Mouse (Mus musculus) hindbrain, postnatal 0 days (tissue): ENCODE data around the gene Tmem201. TPM values are rescaled to one million over a fixed set of nuclear protein-coding genes. Genes with fewer than 3 reads are reported as not detected.

Experiments used
- ATAC-seq: fragments of 200-750 bp; cut with Nextera tagmentation; 2 replicates; pipeline ENCODE4 v1.8.0; 2017; ENCODE audit warnings: mild to moderate bottlenecking, moderate TSS enrichment, moderate library complexity
- DNase-seq: peaks from one replicate; pipeline ENCODE4 v3.0.0-alpha.2; 2015; ENCODE audit warnings: low spot score
- H3K27ac ChIP-seq: fragments of 300-500 bp; sonication (generic); 2 replicates; pipeline ENCODE4 v1.5.1; 2014; ENCODE audit warnings: mild to moderate bottlenecking
- H3K27me3 ChIP-seq: fragments of 300-500 bp; sonication (generic); 2 replicates; pipeline ENCODE4 v1.6.1; 2014; ENCODE audit warnings: low read length, mixed read lengths; ENCODE audit not compliant: insufficient read depth
- H3K36me3 ChIP-seq: fragments of 300-500 bp; sonication (generic); 2 replicates; pipeline ENCODE4 v1.6.1; 2014; ENCODE audit warnings: low read length, mixed read lengths; ENCODE audit not compliant: insufficient read depth
- H3K4me1 ChIP-seq: fragments of 300-500 bp; sonication (generic); 2 replicates; pipeline ENCODE4 v1.6.1; 2014; ENCODE audit warnings: antibody characterized with exemption, low read length, mixed read lengths; ENCODE audit not compliant: insufficient read depth
- H3K4me2 ChIP-seq: fragments of 300-500 bp; sonication (generic); 2 replicates; pipeline ENCODE4 v1.6.1; 2014; ENCODE audit warnings: low read depth, mild to moderate bottlenecking, low read length, moderate library complexity, mixed read lengths
- H3K4me3 ChIP-seq: fragments of 300-500 bp; sonication (generic); 2 replicates; pipeline ENCODE4 v1.5.1; 2014; ENCODE audit warnings: low read length
- H3K9ac ChIP-seq: fragments of 300-500 bp; sonication (generic); replicated peaks from 2 replicates; pipeline ENCODE4 v1.6.1; 2014; ENCODE audit warnings: mild to moderate bottlenecking, low read length, moderate library complexity, mixed read lengths
- H3K9me3 ChIP-seq: fragments of 300-500 bp; sonication (generic); 2 replicates; pipeline ENCODE4 v1.6.1; 2016; ENCODE audit warnings: low read length, mixed read lengths
- CTCF ChIP-seq: IDR thresholded peaks from 2 replicates; pipeline ENCODE4 v1.5.1; 2016; ENCODE audit warnings: antibody characterized with exemption, control low read depth, low read depth
- WGBS: fragments of 180-500 bp; shearing (Covaris S2); extraction: QIAGEN DNeasy Blood & Tissue Kit; methylation state at CpG from one replicate; pipeline ENCODE4 v1.1.7; 2014; 5-methylcytosine and 5-hydroxymethylcytosine counted together
- polyA plus RNA-seq: library from polyadenylated mRNA; unstranded; fragments of >200 nt; fragmentation: Nextera tagmentation; extraction: Ambion mirVana; gene quantifications from 2 replicates; pipeline ENCODE4 v1.2.1, GENCODE M21; 2015
- total RNA-seq: library from RNA; depleted of rRNA; stranded (reverse); fragments of >200 nt; gene quantifications from 2 replicates; pipeline ENCODE4 v1.2.3, GENCODE M21; 2014

Tmem201 gene
- total and polyA plus RNA-seq, 2 experiments from 2014 or later = 44.7 to 69.8 TPM

- H3K27me3 ChIP-seq = no peaks in the 10 kb centered on the region
- H3K4me1 ChIP-seq = peaks cover 9% of the 10 kb centered on the region; the same call in 1 of the 2 replicates
- H3K4me2 ChIP-seq = no peak overlapping the region
- DNase-seq (no peak), ATAC-seq (no peak)
- no peak overlapping the region for H3K27ac ChIP-seq
- H3K9ac ChIP-seq = no peak overlapping the region
- no peak for TF ChIP-seq CTCF
- H3K9me3 ChIP-seq = no peaks in the 10 kb centered on the region
- WGBS = 78% methylated on average over 9 of the region's 9 CpGs
- H3K36me3 ChIP-seq = no peaks in the 10 kb centered on the region
- H3K4me3 ChIP-seq = no peak overlapping the region
Measured at GRCm38 (mm10) chr4:149777126-149777525, 39.3 kb upstream of the Tmem201 start.

GRCm38 (mm10) chr4:149775760-149776362 is 38.0 kb upstream of the Tmem201 start:
- H3K27me3 ChIP-seq = no peaks in the 10 kb centered on the region
- peaks cover 11% of the 10 kb centered on the region; the same call in 1 of the 2 replicates for H3K4me1 ChIP-seq
- 30% methylated on average over 8 of the region's 8 CpGs for WGBS
- H3K4me3 ChIP-seq = no peak overlapping the region
- ATAC-seq = no peak
- no peaks in the 10 kb centered on the region for H3K36me3 ChIP-seq
- no peak for TF ChIP-seq CTCF
- H3K27ac ChIP-seq = peak overlapping the region; percentile 51
- H3K9me3 ChIP-seq = no peaks in the 10 kb centered on the region
- H3K4me2 ChIP-seq = 0 out of 2 replicates have a peak overlapping the region, but pooled peaks have one; percentile 8
- no peak overlapping the region for H3K9ac ChIP-seq
- no peak for DNase-seq

- H3K27me3 ChIP-seq = no peaks in the 10 kb centered on the region
- peaks cover 11% of the 10 kb centered on the region; the same call in 1 of the 2 replicates for H3K4me1 ChIP-seq
- ATAC-seq (no peak), DNase-seq (peak; percentile 63)
- WGBS = 42% methylated on average over 7 of the region's 7 CpGs
- no peak overlapping the region for H3K9ac ChIP-seq
- no peak overlapping the region for H3K4me2 ChIP-seq
- no peak overlapping the region for H3K4me3 ChIP-seq
- no peaks in the 10 kb centered on the region for H3K9me3 ChIP-seq
- no peaks in the 10 kb centered on the region for H3K36me3 ChIP-seq
- H3K27ac ChIP-seq = no peak overlapping the region
- no peak for TF ChIP-seq CTCF
Measured at GRCm38 (mm10) chr4:149775330-149775729, 37.5 kb upstream of the Tmem201 start.

- Histone ChIP-seq H3K4me2 (peak within 1 kb of the TSS; percentile 100), H3K4me3 (peak within 1 kb of the TSS; percentile 82), H3K27me3 (no peaks in the 10 kb centered on the region), H3K9ac (peak within 1 kb of the TSS; percentile 85), H3K27ac (peak within 1 kb of the TSS; percentile 92), H3K9me3 (no peaks in the 10 kb centered on the region), H3K4me1 (peaks cover 11% of the 10 kb centered on the region; the same call in 1 of the 2 replicates), H3K36me3 (no peaks in the 10 kb centered on the region)
- under 1% methylated on average over 51 of the region's 51 CpGs for WGBS
- no peak for TF ChIP-seq CTCF
- peak; percentile 98 for DNase-seq
- peak; percentile 98 for ATAC-seq
Measured at GRCm38 (mm10) chr4:149774094-149774470, 36.2 kb upstream of the Tmem201 start, which contains the start of gene Slc25a33. Slc25a33 (minus strand) TSS chr4:149774277.

- H3K36me3 ChIP-seq = no peaks in the 10 kb centered on the region
- WGBS = under 1% methylated on average over 47 of the region's 65 CpGs
- no peaks in the 10 kb centered on the region for H3K9me3 ChIP-seq
- TF ChIP-seq CTCF = no peak
- peaks cover 11% of the 10 kb centered on the region; the same call in 1 of the 2 replicates for H3K4me1 ChIP-seq
- no peaks in the 10 kb centered on the region for H3K27me3 ChIP-seq
- no peak for DNase-seq
- H3K9ac ChIP-seq = peak overlapping the region; percentile 85
- H3K4me2 ChIP-seq = peak overlapping the region; percentile 100
- peak; percentile 79 for ATAC-seq
- peak overlapping the region; percentile 92 for H3K27ac ChIP-seq
- H3K4me3 ChIP-seq = peak overlapping the region; percentile 82
Measured at GRCm38 (mm10) chr4:149773408-149774093, 35.7 kb upstream of the Tmem201 start.

- Histone ChIP-seq H3K9me3 (no peaks in the 10 kb centered on the region), H3K9ac (no peak overlapping the region), H3K36me3 (no peaks in the 10 kb centered on the region), H3K4me3 (no peak overlapping the region), H3K4me2 (peak overlapping the region; percentile 100), H3K4me1 (peaks cover 11% of the 10 kb centered on the region; the same call in 1 of the 2 replicates), H3K27ac (no peak overlapping the region), H3K27me3 (no peaks in the 10 kb centered on the region)
- TF ChIP-seq CTCF = peak; percentile 69
- WGBS = 15% methylated on average over 2 of the region's 2 CpGs
- ATAC-seq = no peak
- peak; percentile 70 for DNase-seq
Measured at GRCm38 (mm10) chr4:149772394-149772793, 34.5 kb upstream of the Tmem201 start.
